Mouse (Mus musculus) hindbrain, postnatal 0 days (tissue): ENCODE results near the gene Resp18. TPM values are rescaled to one million over a fixed set of nuclear protein-coding genes. Genes with fewer than 3 reads are reported as not detected.

Experiments used
- ATAC-seq: fragments of 200-750 bp; cut with Nextera tagmentation; 2 replicates; pipeline ENCODE4 v1.8.0; 2017; ENCODE audit warnings: mild to moderate bottlenecking, moderate TSS enrichment, moderate library complexity
- DNase-seq: peaks from one replicate; pipeline ENCODE4 v3.0.0-alpha.2; 2015; ENCODE audit warnings: low spot score
- H3K27ac ChIP-seq: fragments of 300-500 bp; sonication (generic); 2 replicates; pipeline ENCODE4 v1.5.1; 2014; ENCODE audit warnings: mild to moderate bottlenecking
- H3K27me3 ChIP-seq: fragments of 300-500 bp; sonication (generic); 2 replicates; pipeline ENCODE4 v1.6.1; 2014; ENCODE audit warnings: low read length, mixed read lengths; ENCODE audit not compliant: insufficient read depth
- H3K36me3 ChIP-seq: fragments of 300-500 bp; sonication (generic); 2 replicates; pipeline ENCODE4 v1.6.1; 2014; ENCODE audit warnings: low read length, mixed read lengths; ENCODE audit not compliant: insufficient read depth
- H3K4me1 ChIP-seq: fragments of 300-500 bp; sonication (generic); 2 replicates; pipeline ENCODE4 v1.6.1; 2014; ENCODE audit warnings: antibody characterized with exemption, low read length, mixed read lengths; ENCODE audit not compliant: insufficient read depth
- H3K4me2 ChIP-seq: fragments of 300-500 bp; sonication (generic); 2 replicates; pipeline ENCODE4 v1.6.1; 2014; ENCODE audit warnings: low read depth, mild to moderate bottlenecking, low read length, moderate library complexity, mixed read lengths
- H3K4me3 ChIP-seq: fragments of 300-500 bp; sonication (generic); 2 replicates; pipeline ENCODE4 v1.5.1; 2014; ENCODE audit warnings: low read length
- H3K9ac ChIP-seq: fragments of 300-500 bp; sonication (generic); replicated peaks from 2 replicates; pipeline ENCODE4 v1.6.1; 2014; ENCODE audit warnings: mild to moderate bottlenecking, low read length, moderate library complexity, mixed read lengths
- H3K9me3 ChIP-seq: fragments of 300-500 bp; sonication (generic); 2 replicates; pipeline ENCODE4 v1.6.1; 2016; ENCODE audit warnings: low read length, mixed read lengths
- CTCF ChIP-seq: IDR thresholded peaks from 2 replicates; pipeline ENCODE4 v1.5.1; 2016; ENCODE audit warnings: antibody characterized with exemption, control low read depth, low read depth
- WGBS: fragments of 180-500 bp; shearing (Covaris S2); extraction: QIAGEN DNeasy Blood & Tissue Kit; methylation state at CpG from one replicate; pipeline ENCODE4 v1.1.7; 2014; 5-methylcytosine and 5-hydroxymethylcytosine counted together
- polyA plus RNA-seq: library from polyadenylated mRNA; unstranded; fragments of >200 nt; fragmentation: Nextera tagmentation; extraction: Ambion mirVana; gene quantifications from 2 replicates; pipeline ENCODE4 v1.2.1, GENCODE M21; 2015
- total RNA-seq: library from RNA; depleted of rRNA; stranded (reverse); fragments of >200 nt; gene quantifications from 2 replicates; pipeline ENCODE4 v1.2.3, GENCODE M21; 2014

Resp18 gene
- total and polyA plus RNA-seq, 2 experiments from 2014 or later: 298 to 394 TPM

- no peaks in the 10 kb centered on the region for H3K27me3 ChIP-seq
These were observed 14.5 kb upstream of the Resp18 start for GRCm38 (mm10) chr1:75292476-75293330.

GRCm38 (mm10) chr1:75291321-75291720 lies 13.1 kb upstream of the Resp18 start:
- Histone ChIP-seq H3K4me1 (0 out of 2 replicates have a peak, but pooled peaks cover 11% of the 10 kb centered on the region), H3K4me2 (no peak overlapping the region), H3K9me3 (no peaks in the 10 kb centered on the region), H3K27ac (no peak overlapping the region), H3K9ac (no peak overlapping the region), H3K36me3 (no peaks in the 10 kb centered on the region), H3K4me3 (no peak overlapping the region), H3K27me3 (no peaks in the 10 kb centered on the region)
- no peak for TF ChIP-seq CTCF
- ATAC-seq (no peak), DNase-seq (no peak)
- 71% methylated on average over 8 of the region's 8 CpGs for WGBS

More at GRCm38 (mm10) chr1:75292476-75293330, 14.5 kb upstream of the Resp18 start:
- no peak for ATAC-seq
- Histone ChIP-seq H3K27ac (0 out of 2 replicates have a peak overlapping the region, but pooled peaks have one; percentile 1), H3K36me3 (no peaks in the 10 kb centered on the region), H3K9me3 (no peaks in the 10 kb centered on the region), H3K4me1 (0 out of 2 replicates have a peak, but pooled peaks cover 11% of the 10 kb centered on the region), H3K4me3 (no peak overlapping the region), H3K4me2 (no peak overlapping the region), H3K9ac (no peak overlapping the region)
- no peak for DNase-seq
- 50% methylated on average over 12 of the region's 12 CpGs for WGBS
- TF ChIP-seq CTCF: no peak

GRCm38 (mm10) chr1:75290582-75290981 lies 12.4 kb upstream of the Resp18 start:
- H3K4me3 ChIP-seq: no peak overlapping the region
- no peaks in the 10 kb centered on the region for H3K36me3 ChIP-seq
- no peak overlapping the region for H3K4me2 ChIP-seq
- DNase-seq (peak; percentile 82), ATAC-seq (peak; percentile 28)
- peak overlapping the region; percentile 70 for H3K27ac ChIP-seq
- no peak overlapping the region for H3K9ac ChIP-seq
- peak; percentile 69 for TF ChIP-seq CTCF
- H3K27me3 ChIP-seq: no peaks in the 10 kb centered on the region
- H3K4me1 ChIP-seq: 0 out of 2 replicates have a peak, but pooled peaks cover 11% of the 10 kb centered on the region
- no peaks in the 10 kb centered on the region for H3K9me3 ChIP-seq

- Histone ChIP-seq H3K9ac (no peak overlapping the region), H3K27me3 (no peaks in the 10 kb centered on the region), H3K9me3 (no peaks in the 10 kb centered on the region), H3K4me1 (0 out of 2 replicates have a peak, but pooled peaks cover 11% of the 10 kb centered on the region), H3K27ac (peak overlapping the region; percentile 70), H3K4me3 (no peak overlapping the region), H3K4me2 (no peak overlapping the region), H3K36me3 (no peaks in the 10 kb centered on the region)
- DNase-seq (peak; percentile 42), ATAC-seq (no peak)
- WGBS: 20% methylated on average over 8 of the region's 8 CpGs
- TF ChIP-seq CTCF: no peak
These were observed 11.7 kb upstream of the Resp18 start for GRCm38 (mm10) chr1:75289888-75290431.

- Histone ChIP-seq H3K4me1 (0 out of 2 replicates have a peak, but pooled peaks cover 11% of the 10 kb centered on the region), H3K36me3 (no peaks in the 10 kb centered on the region), H3K9me3 (no peaks in the 10 kb centered on the region), H3K4me3 (no peak overlapping the region), H3K4me2 (0 out of 2 replicates have a peak overlapping the region, but pooled peaks have one; percentile 5), H3K9ac (no peak overlapping the region), H3K27me3 (no peaks in the 10 kb centered on the region), H3K27ac (peak overlapping the region; percentile 70)
- no peak for TF ChIP-seq CTCF
- DNase-seq: peak; percentile 86
- ATAC-seq: peak; percentile 87
- 2% methylated on average over 7 of the region's 7 CpGs for WGBS
These were observed 11.2 kb upstream of the Resp18 start for GRCm38 (mm10) chr1:75289376-75289775.

GRCm38 (mm10) chr1:75284911-75285310 lies 6.7 kb upstream of the Resp18 start:
- H3K27ac ChIP-seq: no peak overlapping the region
- H3K9me3 ChIP-seq: no peaks in the 10 kb centered on the region
- no peak for TF ChIP-seq CTCF
- ATAC-seq (no peak), DNase-seq (no peak)
- H3K4me3 ChIP-seq: no peak overlapping the region
- H3K9ac ChIP-seq: no peak overlapping the region
- H3K4me1 ChIP-seq: 0 out of 2 replicates have a peak, but pooled peaks cover 10% of the 10 kb centered on the region
- H3K27me3 ChIP-seq: no peaks in the 10 kb centered on the region
- WGBS: 83% methylated on average over 7 of the region's 7 CpGs
- no peaks in the 10 kb centered on the region for H3K36me3 ChIP-seq
- H3K4me2 ChIP-seq: no peak overlapping the region
